Mouse (Mus musculus) stomach, embryonic 14.5 days (tissue): ENCODE results near the gene Kdelc1. TPM values are rescaled to one million over a fixed set of nuclear protein-coding genes. Genes with fewer than 3 reads are reported as not detected.

Experiments used
- ATAC-seq: fragments of 200-750 bp; cut with Nextera tagmentation; 2 replicates; pipeline ENCODE4 v1.8.0; 2017; ENCODE audit warnings: low read depth, moderate TSS enrichment; ENCODE audit not compliant: insufficient number of reproducible peaks, insufficient read depth, low FRiP score
- H3K27ac ChIP-seq: fragments of 300-500 bp; sonication (generic); 2 replicates; pipeline ENCODE4 v1.5.1; 2014; ENCODE audit warnings: mild to moderate bottlenecking, low read length, moderate library complexity, mixed read lengths
- H3K27me3 ChIP-seq: fragments of 300-500 bp; sonication (generic); 2 replicates; pipeline ENCODE4 v1.6.1; 2014; ENCODE audit warnings: low read length, control low read depth, mixed read lengths; ENCODE audit not compliant: control insufficient read depth, insufficient read depth
- H3K36me3 ChIP-seq: fragments of 300-500 bp; sonication (generic); 2 replicates; pipeline ENCODE4 v1.6.1; 2014; ENCODE audit warnings: mild to moderate bottlenecking, control low read depth, low read length, moderate library complexity, mixed read lengths; ENCODE audit not compliant: control insufficient read depth, insufficient read depth
- H3K4me1 ChIP-seq: fragments of 300-500 bp; sonication (generic); 2 replicates; pipeline ENCODE4 v1.6.1; 2014; ENCODE audit warnings: low read length, control low read depth, mixed read lengths; ENCODE audit not compliant: control insufficient read depth, insufficient read depth
- H3K4me2 ChIP-seq: fragments of 300-500 bp; sonication (generic); replicated peaks from 2 replicates; pipeline ENCODE4 v1.6.1; 2014; ENCODE audit warnings: low read depth, low read length, control low read depth
- H3K4me3 ChIP-seq: fragments of 300-500 bp; sonication (generic); 2 replicates; pipeline ENCODE4 v1.5.1; 2014; ENCODE audit warnings: low read depth, low read length, control low read depth
- H3K9ac ChIP-seq: fragments of 300-500 bp; sonication (generic); replicated peaks from 2 replicates; pipeline ENCODE4 v1.6.1; 2014; ENCODE audit warnings: low read depth, mild to moderate bottlenecking, control low read depth, low read length, moderate library complexity, mixed read lengths
- H3K9me3 ChIP-seq: fragments of 300-500 bp; sonication (generic); 2 replicates; pipeline ENCODE4 v1.6.1; 2016; ENCODE audit warnings: low read depth, low read length, control low read depth; ENCODE audit not compliant: control insufficient read depth
- whole genome bisulfite sequencing: fragments of 180-500 bp; shearing (Covaris S2); extraction: QIAGEN DNeasy Blood & Tissue Kit; methylation state at CpG from one replicate; pipeline ENCODE4 v1.1.7; 2014; 5-methylcytosine and 5-hydroxymethylcytosine counted together
- polyA plus RNA-seq: library from polyadenylated mRNA; unstranded; fragments of >200 nt; fragmentation: Nextera tagmentation; extraction: Ambion mirVana; gene quantifications from 2 replicates; pipeline ENCODE4 v1.2.1, GENCODE M21; 2014

The Kdelc1 gene
- polyA plus RNA-seq, result 59.9 and 65.5 TPM in 2 replicates

GRCm38 (mm10) chr1:44118239-44119054 lies at the start of gene Kdelc1, which contains the start of gene Bivm:
Gene Kdelc1 (minus strand): TSS chr1:44118808.
Gene Bivm (plus strand): TSS chr1:44118957.
- Histone ChIP-seq H3K27me3 (no peaks in the 10 kb centered on the region), H3K4me2 (peak within 1 kb of the TSS; percentile 82), H3K4me1 (0 out of 2 replicates have a peak, but pooled peaks cover 4% of the 10 kb centered on the region), H3K36me3 (peaks cover 17% of the 10 kb centered on the region), H3K9ac (peak within 1 kb of the TSS; percentile 69), H3K4me3 (peak within 1 kb of the TSS; percentile 70), H3K27ac (peak within 1 kb of the TSS; percentile 97), H3K9me3 (no peaks in the 10 kb centered on the region)
- under 1% methylated on average over 39 of the region's 39 CpGs for WGBS
- peak; percentile 96 for ATAC-seq

DNA sequence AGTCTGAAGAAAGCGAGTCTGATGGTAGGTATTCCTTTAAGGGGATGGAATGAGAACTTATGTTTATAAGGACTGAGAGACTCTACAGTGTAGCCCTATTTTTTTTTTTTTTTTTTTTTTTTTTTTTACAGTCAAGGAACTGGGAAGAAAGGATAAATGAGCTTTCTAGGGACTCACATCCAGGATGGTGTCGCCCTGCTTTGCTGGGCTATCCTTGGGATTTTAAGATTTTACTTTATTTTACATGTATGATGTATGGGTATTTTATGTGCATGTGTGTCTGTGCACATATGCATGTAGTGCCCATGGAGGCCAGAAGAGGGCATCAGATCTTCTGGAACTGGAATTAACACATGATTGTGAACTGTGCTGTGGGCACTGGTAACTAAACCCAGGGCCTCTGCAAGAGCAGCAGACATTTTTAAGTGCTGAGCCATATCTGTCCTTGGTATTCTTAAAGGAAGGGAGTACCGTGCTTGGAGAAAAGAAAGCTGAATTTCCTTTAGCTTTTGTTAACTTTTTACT lies 49.3 kb upstream of the Kdelc1 start:
- no peak overlapping the region for H3K27ac ChIP-seq
- peaks cover 12% of the 10 kb centered on the region; the same call in 1 of the 2 replicates for H3K9me3 ChIP-seq
- H3K9ac ChIP-seq, result no peak overlapping the region
- 94% methylated on average over 3 of the region's 3 CpGs for WGBS
- H3K4me3 ChIP-seq, result no peak overlapping the region
- peaks cover 39% of the 10 kb centered on the region for H3K36me3 ChIP-seq
- no peaks in the 10 kb centered on the region for H3K27me3 ChIP-seq
- H3K4me1 ChIP-seq, result no peaks in the 10 kb centered on the region
- ATAC-seq, result no peak
- H3K4me2 ChIP-seq, result no peak overlapping the region

DNA sequence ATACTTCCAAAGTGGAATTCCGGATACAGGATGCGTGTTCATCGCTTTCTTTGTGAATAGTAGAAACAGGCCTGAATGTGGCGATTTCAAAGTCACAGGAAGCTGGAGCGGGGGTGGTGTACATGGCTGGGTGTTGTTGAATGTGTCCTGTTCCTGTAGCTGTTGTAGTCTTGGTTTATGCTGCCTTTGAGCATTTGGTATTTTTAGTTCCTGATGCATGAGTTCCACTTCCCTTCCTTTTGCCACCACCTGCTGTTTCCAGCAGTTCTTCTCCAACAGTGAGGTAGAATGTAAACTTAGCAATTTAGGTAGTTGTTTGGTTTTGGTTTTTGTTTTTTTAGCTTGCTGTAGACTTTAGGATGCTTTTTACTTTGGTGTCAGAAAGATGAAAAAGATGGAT lies 43.8 kb upstream of the Kdelc1 start:
- Histone ChIP-seq H3K9me3 (no peaks in the 10 kb centered on the region), H3K4me3 (no peak overlapping the region), H3K4me1 (no peaks in the 10 kb centered on the region), H3K9ac (no peak overlapping the region), H3K27me3 (no peaks in the 10 kb centered on the region), H3K4me2 (no peak overlapping the region), H3K27ac (no peak overlapping the region), H3K36me3 (peaks cover 57% of the 10 kb centered on the region)
- WGBS, result 95% methylated on average over 5 of the region's 5 CpGs
- no peak for ATAC-seq

DNA sequence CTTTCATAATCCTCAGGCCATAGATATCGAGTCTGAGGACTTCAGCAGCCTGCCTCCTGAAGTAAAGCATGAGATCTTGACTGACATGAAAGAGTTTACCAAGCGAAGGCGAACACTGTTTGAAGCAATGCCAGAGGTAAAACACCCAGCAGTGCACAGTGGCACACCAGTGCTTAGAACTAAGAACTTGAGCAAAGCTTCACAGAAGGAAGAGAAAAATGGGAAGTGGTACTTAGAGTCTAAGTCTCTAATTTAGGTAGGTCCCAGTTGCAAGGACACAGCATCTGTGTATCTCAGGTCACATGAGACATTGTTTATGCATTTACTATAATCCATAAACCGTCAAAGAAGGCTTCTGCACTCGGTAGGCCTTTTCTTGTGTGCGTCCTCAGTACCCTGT lies 43.2 kb upstream of the Kdelc1 start:
- no peak overlapping the region for H3K27ac ChIP-seq
- no peaks in the 10 kb centered on the region for H3K27me3 ChIP-seq
- no peak overlapping the region for H3K9ac ChIP-seq
- WGBS, result 90% methylated on average over 6 of the region's 6 CpGs
- H3K4me2 ChIP-seq, result no peak overlapping the region
- ATAC-seq, result no peak
- H3K4me1 ChIP-seq, result no peaks in the 10 kb centered on the region
- no peaks in the 10 kb centered on the region for H3K9me3 ChIP-seq
- no peak overlapping the region for H3K4me3 ChIP-seq
- H3K36me3 ChIP-seq, result peaks cover 52% of the 10 kb centered on the region

DNA sequence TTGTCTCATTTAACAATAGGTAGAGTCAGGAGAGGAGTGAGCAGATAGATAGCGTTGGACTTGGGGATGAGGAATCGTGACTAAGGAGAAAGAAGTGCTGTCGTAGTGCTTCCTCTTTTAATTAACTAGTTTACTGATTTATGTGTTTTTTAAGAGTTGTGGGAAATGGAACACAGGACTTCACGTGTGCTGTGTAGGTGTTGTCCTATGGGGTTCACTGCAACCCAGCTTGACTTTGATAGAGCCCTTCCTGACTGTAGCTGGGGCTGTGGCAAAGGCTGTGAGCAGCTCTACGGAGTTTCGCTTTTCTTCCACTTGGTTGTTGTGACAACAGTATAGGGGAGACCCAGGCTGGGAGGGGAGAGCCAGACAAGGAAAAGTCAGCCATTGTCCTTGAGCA lies 39.7 kb upstream of the Kdelc1 start:
- ATAC-seq, result no peak
- Histone ChIP-seq H3K36me3 (peaks cover 41% of the 10 kb centered on the region), H3K4me3 (no peak overlapping the region), H3K27ac (no peak overlapping the region), H3K9ac (no peak overlapping the region), H3K4me1 (no peaks in the 10 kb centered on the region), H3K27me3 (no peaks in the 10 kb centered on the region), H3K9me3 (no peaks in the 10 kb centered on the region), H3K4me2 (no peak overlapping the region)
- WGBS, result 92% methylated on average over 6 of the region's 6 CpGs

GRCm38 (mm10) chr1:44155287-44155686 lies 36.7 kb upstream of the Kdelc1 start:
- no peaks in the 10 kb centered on the region for H3K4me1 ChIP-seq
- no peak overlapping the region for H3K4me2 ChIP-seq
- H3K4me3 ChIP-seq, result no peak overlapping the region
- no peaks in the 10 kb centered on the region for H3K9me3 ChIP-seq
- 94% methylated on average over 4 of the region's 4 CpGs for WGBS
- H3K36me3 ChIP-seq, result peaks cover 20% of the 10 kb centered on the region
- no peak for ATAC-seq
- no peak overlapping the region for H3K27ac ChIP-seq
- H3K27me3 ChIP-seq, result no peaks in the 10 kb centered on the region
- no peak overlapping the region for H3K9ac ChIP-seq

- H3K27ac ChIP-seq, result no peak overlapping the region
These were observed 30.1 kb upstream of the Kdelc1 start for GRCm38 (mm10) chr1:44148706-44149105.

GRCm38 (mm10) chr1:44147563-44148381 lies 29.2 kb upstream of the Kdelc1 start, which contains the start of gene Ercc5:
Gene Ercc5 (plus strand): TSS chr1:44147744.
- Histone ChIP-seq H3K4me3 (peak within 1 kb of the TSS; percentile 82), H3K27ac (peak within 1 kb of the TSS; percentile 95), H3K4me2 (peak within 1 kb of the TSS; percentile 67), H3K9ac (peak within 1 kb of the TSS; percentile 85), H3K27me3 (no peaks in the 10 kb centered on the region), H3K4me1 (peaks cover 4% of the 10 kb centered on the region; the same call in 1 of the 2 replicates), H3K36me3 (peaks cover 12% of the 10 kb centered on the region), H3K9me3 (no peaks in the 10 kb centered on the region)
- ATAC-seq, result peak; percentile 94
- under 1% methylated on average over 66 of the region's 66 CpGs for WGBS

More at GRCm38 (mm10) chr1:44148706-44149105, 30.1 kb upstream of the Kdelc1 start:
- ATAC-seq, result no peak
- H3K4me3 ChIP-seq, result peak overlapping the region; percentile 82
- no peaks in the 10 kb centered on the region for H3K27me3 ChIP-seq
- no peaks in the 10 kb centered on the region for H3K9me3 ChIP-seq
- peaks cover 4% of the 10 kb centered on the region; the same call in 1 of the 2 replicates for H3K36me3 ChIP-seq
- peaks cover 4% of the 10 kb centered on the region; the same call in 1 of the 2 replicates for H3K4me1 ChIP-seq
- H3K9ac ChIP-seq, result peak overlapping the region; percentile 85
- peak overlapping the region; percentile 67 for H3K4me2 ChIP-seq
- 21% methylated on average over 6 of the region's 6 CpGs for WGBS
